13 mouse cellular contexts compared by ENCODE assay signal in the genomic region with DNA sequence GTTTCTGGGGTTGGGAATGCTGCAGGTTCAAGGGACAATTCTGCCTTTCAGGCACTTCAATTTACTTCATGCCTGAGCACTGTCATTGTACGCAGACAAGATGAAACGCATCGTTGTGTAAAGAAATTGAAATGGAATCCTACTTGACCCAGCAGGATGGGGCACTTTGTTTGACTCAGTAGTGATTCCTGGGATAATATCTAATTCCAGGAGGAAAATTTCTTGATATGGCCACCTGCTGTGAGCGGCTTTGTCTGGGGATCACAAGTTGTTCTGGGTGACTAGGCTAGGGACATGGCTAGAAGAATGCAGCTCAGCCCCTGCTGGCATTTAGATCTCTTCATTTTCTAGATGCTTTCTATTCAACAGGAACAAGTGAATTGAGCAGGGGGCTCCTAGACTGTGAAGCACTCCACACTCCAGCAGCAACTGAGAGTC.
A peak's percentile ranks its signal among the peaks of the same experiment; 100 is the strongest.
DNase-seq lines count a peak whose midpoint lies in the region; ATAC-seq lines count a peak whose summit lies in the region.
"Had no signal": no experiment of that assay in that cellular context is flagged by ENCODE, and none has a peak within 500 bp of the region (broad histone marks: within the 10 kb centered on the region; RNA-seq: fewer than 3 reads in every experiment).

No protein-coding gene starts in this region.

- H3K4me3 ChIP-seq in forebrain, embryonic 11.5 days (ENCODE audit: low read depth, low read length): no peak overlapping the region
- no peak overlapping the region for H3K4me3 ChIP-seq in forebrain, embryonic 16.5 days (replicated peaks; ENCODE audit: low read length)
- H3K4me3 ChIP-seq in hindbrain, embryonic 14.5 days (replicated peaks; ENCODE audit: low read length): no peak overlapping the region
- no peak overlapping the region for H3K4me3 ChIP-seq in neural tube, embryonic 11.5 days (ENCODE audit: low read depth, low read length)
- H3K4me3 ChIP-seq: limb, embryonic 12.5 days had no signal

- H3K9ac ChIP-seq in forebrain, embryonic 11.5 days (ENCODE audit: low read length): no peak overlapping the region
- H3K9ac ChIP-seq in forebrain, embryonic 16.5 days (replicated peaks; ENCODE audit: low read depth, low read length): no peak overlapping the region
- H3K9ac ChIP-seq in hindbrain, embryonic 14.5 days: no peak overlapping the region
- H3K9ac ChIP-seq in neural tube, embryonic 11.5 days (ENCODE audit: low read length): no peak overlapping the region
- H3K9ac ChIP-seq: limb, embryonic 12.5 days; liver, postnatal 0 days had no signal

- 7% methylated on average over 4 of the region's 4 CpGs for WGBS in forebrain, embryonic 11.5 days
- 10% methylated on average over 4 of the region's 4 CpGs for WGBS in forebrain, embryonic 16.5 days
- 10% methylated on average over 4 of the region's 4 CpGs for WGBS in hindbrain, embryonic 14.5 days
- 20% methylated on average over 4 of the region's 4 CpGs for whole genome bisulfite sequencing in neural tube, embryonic 11.5 days

- H3K9me3 ChIP-seq in forebrain, embryonic 11.5 days (ENCODE audit: control insufficient read depth, low read length): no peaks in the 10 kb centered on the region
- no peaks in the 10 kb centered on the region for H3K9me3 ChIP-seq in forebrain, embryonic 16.5 days (ENCODE audit: control insufficient read depth, low read length)
- no peaks in the 10 kb centered on the region for H3K9me3 ChIP-seq in hindbrain, embryonic 14.5 days (ENCODE audit: control insufficient read depth, low read length)
- H3K9me3 ChIP-seq in neural tube, embryonic 11.5 days (ENCODE audit: control insufficient read depth, low read length): no peaks in the 10 kb centered on the region
- H3K9me3 ChIP-seq: limb, embryonic 12.5 days had no signal

- DNase-seq in forebrain, embryonic 11.5 days (ENCODE audit: low spot score): peak; percentile 65
- peak; percentile 59 for DNase-seq in embryo, embryonic 11 days
- no peak for DNase-seq in hindbrain, embryonic 14.5 days (ENCODE audit: low spot score)
- peak; percentile 38 for DNase-seq in neural tube, embryonic 11.5 days (ENCODE audit: low spot score)
- DNase-seq in natural killer cell, adult 2 months (ENCODE audit: low spot score in 2 of 2): no peak
- DNase-seq in adrenal gland, postnatal 4 days (ENCODE audit: low spot score in 2 of 2): no peak
- no peak for DNase-seq in ovary, adult 18-20 months (ENCODE audit: low spot score)
- DNase-seq: cerebellum, postnatal 10 days; gastrocnemius, postnatal 36 days; liver, postnatal 0 days had no signal

- H3K27me3 ChIP-seq in forebrain, embryonic 11.5 days (ENCODE audit: control insufficient read depth, insufficient read depth, low read length): no peaks in the 10 kb centered on the region
- no peaks in the 10 kb centered on the region for H3K27me3 ChIP-seq in forebrain, embryonic 16.5 days (replicated peaks; ENCODE audit: control insufficient read depth, insufficient read depth, low read length)
- H3K27me3 ChIP-seq in hindbrain, embryonic 14.5 days (ENCODE audit: control insufficient read depth, insufficient read depth, low read length): no peaks in the 10 kb centered on the region
- no peaks in the 10 kb centered on the region for H3K27me3 ChIP-seq in neural tube, embryonic 11.5 days (ENCODE audit: control insufficient read depth, insufficient read depth, low read length)
- H3K27me3 ChIP-seq: limb, embryonic 12.5 days had no signal

- peak overlapping the region; percentile 15; the same call in 1 of the 2 replicates for H3K4me2 ChIP-seq in forebrain, embryonic 11.5 days (ENCODE audit: low read depth, low read length, severe bottlenecking)
- H3K4me2 ChIP-seq in forebrain, embryonic 16.5 days (ENCODE audit: low read length): no peak overlapping the region
- H3K4me2 ChIP-seq in hindbrain, embryonic 14.5 days (replicated peaks): peak overlapping the region; percentile 9
- no peak overlapping the region for H3K4me2 ChIP-seq in neural tube, embryonic 11.5 days (ENCODE audit: low read depth)
- H3K4me2 ChIP-seq: limb, embryonic 12.5 days had no signal

- H3K27ac ChIP-seq in forebrain, embryonic 11.5 days (ENCODE audit: low read depth, low read length): no peak overlapping the region
- H3K27ac ChIP-seq in forebrain, embryonic 16.5 days (ENCODE audit: low read length): no peak overlapping the region
- H3K27ac ChIP-seq in hindbrain, embryonic 14.5 days: no peak overlapping the region
- no peak overlapping the region for H3K27ac ChIP-seq in neural tube, embryonic 11.5 days (ENCODE audit: low read depth, low read length)
- H3K27ac ChIP-seq: kidney, postnatal 0 days; limb, embryonic 12.5 days had no signal

- peaks cover 3% of the 10 kb centered on the region; the same call in 1 of the 2 replicates for H3K4me1 ChIP-seq in forebrain, embryonic 11.5 days (replicated peaks; ENCODE audit: control insufficient read depth, insufficient read depth, low read length)
- no peaks in the 10 kb centered on the region for H3K4me1 ChIP-seq in forebrain, embryonic 16.5 days (replicated peaks; ENCODE audit: control insufficient read depth, insufficient read depth, low read length)
- H3K4me1 ChIP-seq in hindbrain, embryonic 14.5 days (replicated peaks; ENCODE audit: control insufficient read depth, insufficient read depth, low read length): 0 out of 2 replicates have a peak, but pooled peaks cover 6% of the 10 kb centered on the region
- peaks cover 5% of the 10 kb centered on the region; the same call in 1 of the 2 replicates for H3K4me1 ChIP-seq in neural tube, embryonic 11.5 days (ENCODE audit: control insufficient read depth, insufficient read depth, low read length)
- H3K4me1 ChIP-seq: limb, embryonic 12.5 days had no signal

- peak; percentile 91 for ATAC-seq in forebrain, embryonic 11.5 days (replicated peaks; ENCODE audit: low FRiP score)
- ATAC-seq in forebrain, embryonic 16.5 days: no peak
- ATAC-seq in hindbrain, embryonic 14.5 days (ENCODE audit: low FRiP score): peak; percentile 51; the same call in 1 of the 2 replicates
- ATAC-seq in neural tube, embryonic 11.5 days (ENCODE audit: insufficient read depth, low FRiP score, low TSS enrichment): peak; percentile 51; the same call in 1 of the 2 replicates
- ATAC-seq: liver, postnatal 0 days had no signal

- H3K36me3 ChIP-seq in forebrain, embryonic 11.5 days (ENCODE audit: control insufficient read depth, insufficient read depth, low read length): no peaks in the 10 kb centered on the region
- no peaks in the 10 kb centered on the region for H3K36me3 ChIP-seq in forebrain, embryonic 16.5 days (ENCODE audit: control insufficient read depth, insufficient read depth)
- no peaks in the 10 kb centered on the region for H3K36me3 ChIP-seq in hindbrain, embryonic 14.5 days (replicated peaks; ENCODE audit: control insufficient read depth, insufficient read depth)
- no peaks in the 10 kb centered on the region for H3K36me3 ChIP-seq in neural tube, embryonic 11.5 days (ENCODE audit: control insufficient read depth, insufficient read depth, low read length)
- H3K36me3 ChIP-seq: limb, embryonic 12.5 days had no signal

Comparison
In these comparisons a context has a peak if more than half of its experiments do, and no peak if none do; other contexts are left out.
1. H3K4me2 ChIP-seq: peak in forebrain, embryonic 11.5 days (single experiment) and hindbrain, embryonic 14.5 days (single experiment); none in forebrain, embryonic 16.5 days (single experiment) and neural tube, embryonic 11.5 days (single experiment).
2. DNase-seq: peak in forebrain, embryonic 11.5 days (single experiment), embryo, embryonic 11 days (single experiment) and neural tube, embryonic 11.5 days (single experiment); none in hindbrain, embryonic 14.5 days (single experiment), natural killer cell, adult 2 months (0 of 2), adrenal gland, postnatal 4 days (0 of 2) and ovary, adult 18-20 months (single experiment).